Mouse (Mus musculus) spleen, adult 2 months (tissue): Measurements from ENCODE around the gene Ier5l. TPM values are rescaled to one million over a fixed set of nuclear protein-coding genes. Genes with fewer than 3 reads are reported as not detected.

Source experiments
- DNase-seq, 2 experiments: peaks; one replicate each; pipeline versions ENCODE4 v3.0.0 to v3.0.0-alpha.2; 2012 to 2021; ENCODE audit warnings: low spot score in 2 of 2, low read depth in 1 of 2
- H3K27ac ChIP-seq: fragments of 200-500 bp; 2 replicates; pipeline ENCODE4 v1.5.1; 2012; ENCODE audit warnings: low read length, inconsistent platforms; ENCODE audit not compliant: insufficient read depth
- H3K27me3 ChIP-seq: fragments of 200-500 bp; 2 replicates; pipeline ENCODE4 v1.6.1; 2012; ENCODE audit warnings: mild to moderate bottlenecking, moderate library complexity, low read length, inconsistent platforms; ENCODE audit not compliant: control insufficient read depth, insufficient read depth
- H3K36me3 ChIP-seq: fragments of 200-500 bp; 2 replicates; pipeline ENCODE4 v1.6.1; 2012; ENCODE audit warnings: mild to moderate bottlenecking, low read length, inconsistent platforms; ENCODE audit not compliant: control insufficient read depth, insufficient read depth
- H3K4me1 ChIP-seq: fragments of 200-500 bp; 2 replicates; pipeline ENCODE4 v1.6.1; 2011; ENCODE audit warnings: inconsistent platforms; ENCODE audit not compliant: control insufficient read depth, insufficient read depth, insufficient read length
- H3K4me3 ChIP-seq: fragments of 200-500 bp; 2 replicates; pipeline ENCODE4 v1.5.1; 2011; ENCODE audit warnings: mild to moderate bottlenecking, inconsistent platforms; ENCODE audit not compliant: insufficient read depth, insufficient read length; ENCODE audit errors: extremely low read depth
- CTCF ChIP-seq: fragments of 200-500 bp; IDR thresholded peaks from 2 replicates; pipeline ENCODE4 v1.5.1; 2011; ENCODE audit warnings: mild to moderate bottlenecking, inconsistent platforms; ENCODE audit not compliant: insufficient read depth, insufficient read length, insufficient replicate concordance; ENCODE audit errors: extremely low read depth
- POLR2A ChIP-seq: fragments of 200-500 bp; IDR thresholded peaks from 2 replicates; pipeline ENCODE4 v1.6.1; 2011; ENCODE audit warnings: low read depth, low read length, inconsistent platforms
- WGBS: fragments of 180-500 bp; shearing (Covaris S2); methylation state at CpG from one replicate; pipeline ENCODE4 v1.1.7; 2018; 5-methylcytosine and 5-hydroxymethylcytosine counted together
- polyA plus RNA-seq: library from polyadenylated mRNA; depleted of rRNA; stranded (reverse); fragments of >200 nt; gene quantifications from 2 replicates; pipeline ENCODE4 v1.2.3, GENCODE M21; 2012

Ier5l gene
- polyA plus RNA-seq, 1 experiment = 4.7 TPM

- no peaks in the 10 kb centered on the region for H3K27me3 ChIP-seq
- no peak overlapping the region for H3K27ac ChIP-seq
- TF ChIP-seq POLR2A (no peak), CTCF (no peak)
- H3K36me3 ChIP-seq = no peaks in the 10 kb centered on the region
- DNase-seq = no peak
- no peak overlapping the region for H3K4me3 ChIP-seq
- H3K4me1 ChIP-seq = peaks cover 7% of the 10 kb centered on the region; the same call in 1 of the 2 replicates
- 40% methylated on average over 5 of the region's 5 CpGs for WGBS
These were observed 10.7 kb downstream of the Ier5l start for GRCm38 (mm10) chr2:30463341-30463761.

- Histone ChIP-seq H3K4me3 (no peak overlapping the region), H3K4me1 (peaks cover 7% of the 10 kb centered on the region; the same call in 1 of the 2 replicates), H3K36me3 (no peaks in the 10 kb centered on the region), H3K27ac (no peak overlapping the region), H3K27me3 (no peaks in the 10 kb centered on the region)
- no peak for DNase-seq
- TF ChIP-seq CTCF = no peak
- TF ChIP-seq POLR2A = no peak
- WGBS = 91% methylated on average over 6 of the region's 6 CpGs
These were observed 14.8 kb downstream of the Ier5l start for GRCm38 (mm10) chr2:30459241-30459640.

DNA sequence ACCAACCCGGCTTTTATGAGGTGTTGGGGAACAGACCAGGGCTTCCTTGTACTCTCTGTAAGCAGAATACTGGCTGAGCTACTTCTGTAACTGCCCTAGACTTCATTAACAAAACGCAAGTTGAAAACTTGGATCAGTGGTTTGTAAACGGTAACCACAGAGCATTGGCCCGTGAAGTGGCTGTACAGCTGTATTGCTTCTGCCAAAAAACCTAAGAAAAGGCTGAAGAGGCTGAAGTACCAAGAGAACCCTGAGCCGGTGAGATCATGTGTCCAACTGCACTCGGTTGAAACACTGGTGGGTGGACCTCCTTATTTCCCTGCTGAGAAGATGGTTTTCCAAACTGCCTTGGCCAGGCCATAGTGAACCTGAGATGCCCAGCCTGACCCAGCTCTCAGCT lies 15.7 kb downstream of the Ier5l start:
- no peak for TF ChIP-seq POLR2A
- no peak for TF ChIP-seq CTCF
- Histone ChIP-seq H3K4me1 (peaks cover 2% of the 10 kb centered on the region; the same call in 1 of the 2 replicates), H3K27me3 (no peaks in the 10 kb centered on the region), H3K27ac (no peak overlapping the region), H3K36me3 (no peaks in the 10 kb centered on the region), H3K4me3 (no peak overlapping the region)
- no peak for DNase-seq
- WGBS = 32% methylated on average over 6 of the region's 6 CpGs

GRCm38 (mm10) chr2:30456104-30456980 lies 17.7 kb downstream of the Ier5l start:
- Histone ChIP-seq H3K4me3 (no peak overlapping the region), H3K4me1 (no peaks in the 10 kb centered on the region; the same call in 1 of the 2 replicates), H3K27ac (no peak overlapping the region), H3K36me3 (no peaks in the 10 kb centered on the region), H3K27me3 (no peaks in the 10 kb centered on the region)
- 92% methylated on average over 13 of the region's 13 CpGs for WGBS
- no peak for DNase-seq
- TF ChIP-seq POLR2A (no peak), CTCF (no peak)

DNA sequence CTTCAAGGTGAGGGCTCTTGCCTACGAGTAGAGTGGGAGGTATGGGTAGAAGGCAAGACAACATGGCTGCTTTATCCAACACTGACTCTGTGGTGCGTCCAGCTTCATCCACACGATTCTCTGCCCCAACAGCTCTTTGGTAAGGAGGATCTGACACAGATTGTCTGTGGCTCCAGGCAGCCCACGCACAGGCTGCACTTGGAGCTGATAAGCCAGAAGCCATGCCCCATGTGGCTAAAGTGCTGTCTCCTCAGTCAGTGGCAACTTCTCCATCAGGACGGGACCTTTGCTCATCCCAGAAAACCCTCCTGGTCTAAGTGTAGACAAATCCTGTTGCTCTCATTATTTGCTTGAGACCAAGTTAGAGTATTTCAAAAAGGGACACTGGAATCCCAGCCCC lies 19.4 kb downstream of the Ier5l start:
- H3K36me3 ChIP-seq = peaks cover 3% of the 10 kb centered on the region; the same call in 1 of the 2 replicates
- no peak for DNase-seq
- H3K27ac ChIP-seq = no peak overlapping the region
- WGBS = 83% methylated on average over 5 of the region's 5 CpGs
- no peak overlapping the region for H3K4me3 ChIP-seq
- no peak for TF ChIP-seq POLR2A
- TF ChIP-seq CTCF = no peak
- H3K27me3 ChIP-seq = no peaks in the 10 kb centered on the region
- H3K4me1 ChIP-seq = no peaks in the 10 kb centered on the region; the same call in 1 of the 2 replicates

- peaks cover 5% of the 10 kb centered on the region for H3K36me3 ChIP-seq
- no peak overlapping the region for H3K27ac ChIP-seq
- no peak overlapping the region for H3K4me3 ChIP-seq
- 88% methylated on average over 3 of the region's 3 CpGs for WGBS
- H3K4me1 ChIP-seq = no peaks in the 10 kb centered on the region; the same call in 1 of the 2 replicates
- DNase-seq = no peak
- no peak for TF ChIP-seq CTCF
- no peak for TF ChIP-seq POLR2A
- no peaks in the 10 kb centered on the region for H3K27me3 ChIP-seq
These were observed 20.4 kb downstream of the Ier5l start for GRCm38 (mm10) chr2:30453570-30453969.

- DNase-seq = no peak
- 92% methylated on average over 3 of the region's 3 CpGs for WGBS
- peaks cover 7% of the 10 kb centered on the region for H3K36me3 ChIP-seq
- peaks cover 9% of the 10 kb centered on the region; the same call in 1 of the 2 replicates for H3K4me1 ChIP-seq
- H3K27ac ChIP-seq = no peak overlapping the region
- TF ChIP-seq CTCF (no peak), POLR2A (no peak)
- H3K27me3 ChIP-seq = no peaks in the 10 kb centered on the region
- no peak overlapping the region for H3K4me3 ChIP-seq
These were observed 22.5 kb downstream of the Ier5l start for GRCm38 (mm10) chr2:30451525-30451924.
